Mouse (Mus musculus) monocyte, adult 5-6 weeks (primary cell): ENCODE measurements around the gene Hba-x. TPM values are rescaled to one million over a fixed set of nuclear protein-coding genes. Genes with fewer than 3 reads are reported as not detected.

Experiments
- ATAC-seq: fragments of 153-309, 156-312 bp; replicated peaks from 2 replicates; pipeline ENCODE4 v1.8.0; 2017; ENCODE audit warnings: mild to moderate bottlenecking; ENCODE audit not compliant: low TSS enrichment, insufficient number of reproducible peaks, severe bottlenecking, poor library complexity, low FRiP score
- total RNA-seq: library from RNA; stranded (forward); fragments of 200-1000, 200-491, 200-594 nt; gene quantifications from 3 replicates; pipeline ENCODE4 v1.2.3, GENCODE M21; 2017

Gene Hba-x
- total RNA-seq, 1 experiment from 2014 or later, result not detected

DNA sequence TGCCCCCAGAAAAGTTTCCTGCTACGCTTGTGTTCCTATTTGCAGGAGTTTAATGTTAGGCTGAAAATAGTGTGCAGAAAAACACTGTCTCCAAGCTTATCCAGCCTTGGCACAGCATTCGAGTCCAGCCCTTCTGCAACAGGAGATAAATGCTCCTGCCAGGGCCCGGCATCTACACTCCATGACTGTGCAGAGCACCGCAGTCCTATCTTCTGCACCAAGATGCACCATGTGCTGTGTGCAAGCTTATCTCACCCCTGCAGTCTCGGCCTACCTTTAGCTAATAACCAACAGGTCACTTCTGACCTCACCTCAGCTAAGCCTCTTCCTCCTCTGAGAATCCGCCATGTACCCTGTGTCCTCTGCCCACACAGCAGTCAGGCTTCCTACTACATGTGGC is 30.6 kb upstream of the Hba-x start:
- ATAC-seq, result no peak

DNA sequence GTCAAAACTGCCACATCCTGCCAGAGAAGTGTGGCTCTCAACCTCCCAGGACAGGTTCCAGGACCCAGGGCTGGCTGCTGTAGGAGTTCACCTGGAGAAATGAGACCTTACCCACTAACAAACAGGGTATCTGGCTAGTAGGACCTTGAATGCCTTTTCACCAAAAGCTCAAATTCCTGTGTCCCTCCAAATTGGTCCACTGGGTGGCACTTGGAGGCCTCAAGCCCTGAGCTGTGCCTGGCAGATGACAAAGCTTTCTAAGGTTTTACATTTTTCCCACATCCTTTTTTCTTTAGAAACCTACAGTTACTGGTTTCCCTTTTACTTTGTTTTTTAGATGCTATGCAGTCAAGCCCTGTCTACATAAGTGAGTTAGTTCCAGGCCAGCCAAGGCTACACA is 29.1 kb upstream of the Hba-x start:
- ATAC-seq, result no peak

DNA sequence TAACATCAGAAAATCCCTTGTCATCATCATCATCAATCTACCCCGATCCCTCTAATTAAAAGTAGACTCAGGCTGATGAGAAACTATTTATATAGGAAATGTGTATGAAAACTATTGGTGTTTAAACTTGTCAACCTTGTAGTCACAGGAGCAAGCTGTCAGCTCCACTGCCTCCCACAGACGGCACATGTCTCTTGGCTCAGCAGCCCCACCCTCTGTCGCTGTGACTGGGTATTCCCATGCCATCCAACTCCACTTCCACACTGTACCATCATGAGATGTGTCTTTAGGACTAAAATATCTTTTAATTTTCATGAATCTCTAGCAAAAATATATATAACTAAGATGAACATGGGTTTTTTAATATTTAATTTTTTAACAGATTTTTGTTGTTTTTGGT is 27.9 kb upstream of the Hba-x start:
- no peak for ATAC-seq

DNA sequence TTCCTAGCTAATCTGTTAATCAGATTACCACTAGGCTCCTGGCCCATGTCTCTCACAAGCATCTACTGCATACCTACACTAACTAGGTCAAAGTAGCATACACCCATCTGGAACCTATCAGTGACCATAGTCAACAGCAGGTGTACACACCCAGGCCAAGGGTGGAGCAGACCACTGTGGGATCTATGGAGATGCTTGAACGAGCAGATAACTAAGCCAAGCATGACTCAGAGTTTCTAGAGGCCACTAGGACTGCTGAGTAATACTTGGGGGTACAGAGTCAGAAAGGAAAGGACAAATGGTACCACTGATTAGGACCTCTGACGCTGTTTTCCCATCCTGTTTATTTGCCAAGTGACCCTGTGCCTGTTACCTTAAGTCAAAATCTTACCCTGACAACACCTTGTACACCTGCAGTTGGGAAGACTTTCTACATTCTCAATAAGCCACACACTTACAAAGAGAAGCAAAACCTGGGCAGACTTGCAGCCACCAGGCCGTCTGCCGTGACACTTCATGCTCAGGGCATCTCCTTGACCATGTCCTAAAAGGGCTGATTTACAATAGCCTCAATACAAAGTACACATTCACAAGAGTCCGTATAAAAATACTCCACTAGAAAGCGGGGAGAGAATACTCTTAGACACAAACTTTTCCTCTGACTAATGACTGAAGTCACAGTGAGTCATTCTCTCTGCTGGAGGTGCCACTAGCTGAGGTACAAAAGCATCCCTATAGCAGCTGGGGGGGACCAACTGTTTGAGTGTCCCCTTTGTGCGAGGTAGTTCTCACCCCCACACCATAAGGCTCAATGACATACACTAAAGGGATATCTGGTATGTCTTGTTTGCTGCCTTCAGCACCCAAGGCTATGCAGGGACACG is 25.1 kb upstream of the Hba-x start:
- ATAC-seq, result no peak

DNA sequence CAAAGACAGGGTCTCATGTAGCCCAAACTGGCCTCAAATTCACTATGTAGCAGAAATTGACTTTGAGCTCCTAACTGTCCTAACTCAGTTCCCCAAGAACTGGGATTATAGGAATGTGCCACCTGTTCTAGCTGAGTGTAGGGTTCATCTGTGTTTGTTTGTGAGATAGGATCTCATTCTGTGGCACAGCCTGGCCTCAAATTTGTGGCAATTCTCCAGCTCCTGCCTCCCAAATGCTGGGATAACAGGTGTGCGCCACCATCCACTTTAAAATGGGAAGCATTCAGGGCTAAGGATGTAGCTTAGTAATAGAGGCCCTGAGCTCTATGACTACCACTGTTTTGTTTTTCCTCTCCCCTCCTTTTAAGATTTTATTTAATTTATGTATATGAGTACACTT is 23.1 kb upstream of the Hba-x start:
- no peak for ATAC-seq

DNA sequence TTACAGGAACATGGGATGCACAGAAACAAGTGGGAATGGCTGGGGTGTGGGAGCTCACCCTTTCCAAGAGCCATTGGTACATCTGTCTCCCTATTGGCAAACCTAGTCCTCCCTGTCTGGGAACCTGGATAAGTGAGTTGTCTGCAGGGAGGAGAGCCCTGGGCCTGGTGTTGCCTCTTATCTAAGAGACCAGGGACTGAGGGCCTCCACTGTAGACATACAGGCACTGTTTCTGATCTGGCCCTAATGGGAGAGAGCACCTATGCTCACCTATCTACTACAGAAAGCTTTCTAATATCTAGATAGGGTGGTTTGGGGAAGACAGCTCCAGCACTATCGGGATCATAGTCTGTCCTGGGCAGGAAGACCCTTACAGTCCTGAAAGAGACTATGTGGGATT is 20.1 kb upstream of the Hba-x start:
- ATAC-seq, result no peak

DNA sequence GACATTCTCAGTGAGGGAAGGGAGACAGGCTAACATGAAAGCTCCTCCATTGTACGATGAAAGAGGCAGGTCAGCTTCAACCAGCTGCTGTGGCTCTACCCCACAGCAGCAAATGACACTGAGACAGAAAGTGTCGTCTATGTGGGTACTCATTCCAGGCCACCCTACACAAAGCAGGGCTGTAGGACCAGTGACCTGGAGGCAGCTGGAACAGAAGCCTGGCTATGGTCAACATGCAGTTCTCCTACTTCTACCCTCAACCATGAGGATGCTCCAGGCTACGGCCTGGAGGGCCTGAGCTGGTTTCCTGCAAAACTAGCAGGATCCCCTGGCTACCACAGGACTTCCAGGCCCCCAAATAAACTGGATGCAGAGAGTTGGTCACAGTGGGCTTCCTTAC is 19.6 kb upstream of the Hba-x start:
- no peak for ATAC-seq

DNA sequence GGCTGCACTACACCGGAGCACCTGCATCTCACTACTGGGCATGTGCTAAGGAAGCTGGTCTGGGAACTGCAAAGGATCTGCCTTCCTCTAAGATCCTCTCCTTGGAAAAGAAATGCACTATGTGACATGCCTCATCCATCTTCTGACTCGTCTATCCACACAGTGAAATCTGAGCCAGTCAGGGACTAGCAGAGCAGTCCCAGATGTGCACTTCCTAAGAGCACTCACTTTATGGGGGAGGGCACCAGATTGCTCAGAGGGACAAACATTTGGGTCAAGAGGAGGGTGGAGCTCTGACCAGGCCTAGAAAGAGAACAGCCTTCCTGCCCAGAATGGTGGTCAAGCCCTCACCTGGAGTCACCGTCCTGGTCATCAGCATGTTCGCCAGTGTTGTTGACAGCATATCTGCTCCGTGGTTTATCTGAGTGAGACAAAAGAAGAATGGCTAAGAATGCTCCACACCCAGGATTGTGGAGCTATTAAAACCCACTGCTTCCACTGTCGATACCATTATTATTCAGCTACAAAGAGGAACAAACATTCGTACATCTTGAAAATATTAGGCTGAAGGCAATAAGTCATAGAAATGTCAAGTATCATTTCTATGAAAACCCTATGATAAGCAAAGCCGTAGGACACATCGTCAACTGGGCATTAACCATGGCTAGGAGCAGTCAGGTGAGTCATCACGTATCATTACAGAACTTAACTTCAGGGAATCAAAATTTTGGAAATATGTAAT is 13.4 kb upstream of the Hba-x start:
- ATAC-seq, result no peak

DNA sequence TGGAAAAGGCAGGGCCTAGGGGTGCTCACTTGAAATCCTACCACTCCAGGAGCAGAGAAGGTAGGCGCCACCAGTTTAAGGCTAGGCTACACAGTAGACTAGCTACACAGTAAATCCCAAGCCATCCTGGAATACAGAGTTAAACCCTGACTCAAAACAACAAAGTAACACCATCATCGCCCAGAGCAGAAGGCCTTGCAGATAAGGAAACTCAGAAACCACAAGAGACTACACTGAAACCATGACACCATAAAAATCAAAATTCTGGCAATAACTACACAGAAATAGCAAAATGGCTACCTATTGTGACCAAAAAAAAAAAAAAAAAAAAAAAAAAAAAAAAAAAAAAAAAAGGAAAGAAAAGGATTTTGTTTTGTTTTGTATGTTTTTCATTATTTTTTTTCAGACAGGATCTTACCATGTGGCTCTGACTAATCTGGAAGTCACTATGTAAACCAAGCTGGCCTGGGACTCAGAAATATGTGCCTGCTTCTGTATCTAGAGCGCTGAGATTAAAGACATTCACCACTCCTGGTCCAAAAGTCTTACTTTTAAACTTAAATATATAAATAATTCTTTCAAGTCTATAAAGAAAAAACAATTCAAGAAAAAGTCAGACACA is 11.0 kb upstream of the Hba-x start:
- ATAC-seq, result no peak

DNA sequence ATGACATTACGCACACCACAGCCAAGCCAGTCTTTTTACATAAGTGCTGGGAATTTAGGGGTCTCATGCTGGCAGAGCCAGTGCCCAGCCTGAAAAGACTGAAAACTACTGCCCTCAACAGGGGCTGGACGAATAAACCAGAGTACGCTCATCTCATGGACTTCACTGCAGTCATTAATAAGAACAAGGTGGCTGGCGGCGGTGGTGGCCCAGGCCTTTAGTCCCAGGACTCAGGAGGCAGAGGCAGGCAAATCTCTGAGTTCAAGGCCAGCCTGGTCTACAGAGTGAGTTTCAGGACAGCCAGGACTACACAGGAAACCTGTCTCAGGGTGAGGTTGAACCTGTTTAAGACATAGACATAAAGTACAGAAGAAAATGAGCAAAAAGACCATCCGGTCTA is 10.0 kb upstream of the Hba-x start:
- no peak for ATAC-seq

DNA sequence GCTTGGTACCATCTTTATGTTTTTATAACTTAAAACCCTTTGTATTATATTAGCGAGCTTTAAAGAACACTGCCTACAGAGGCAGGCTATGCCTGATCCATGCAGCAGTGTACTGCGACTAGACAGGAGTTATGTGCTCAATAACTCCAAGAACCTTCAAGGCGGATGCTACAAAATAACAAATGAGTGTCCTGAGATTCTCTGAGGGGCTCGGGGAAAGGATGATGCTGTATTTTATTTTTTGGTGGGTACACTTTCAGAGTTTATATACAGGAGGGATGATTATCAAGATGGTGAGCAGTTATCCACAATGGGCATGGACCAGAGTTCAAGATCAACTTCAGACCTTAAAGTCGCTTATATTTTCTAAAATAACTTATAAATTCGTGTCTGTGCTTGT is 9.4 kb upstream of the Hba-x start:
- no peak for ATAC-seq

DNA sequence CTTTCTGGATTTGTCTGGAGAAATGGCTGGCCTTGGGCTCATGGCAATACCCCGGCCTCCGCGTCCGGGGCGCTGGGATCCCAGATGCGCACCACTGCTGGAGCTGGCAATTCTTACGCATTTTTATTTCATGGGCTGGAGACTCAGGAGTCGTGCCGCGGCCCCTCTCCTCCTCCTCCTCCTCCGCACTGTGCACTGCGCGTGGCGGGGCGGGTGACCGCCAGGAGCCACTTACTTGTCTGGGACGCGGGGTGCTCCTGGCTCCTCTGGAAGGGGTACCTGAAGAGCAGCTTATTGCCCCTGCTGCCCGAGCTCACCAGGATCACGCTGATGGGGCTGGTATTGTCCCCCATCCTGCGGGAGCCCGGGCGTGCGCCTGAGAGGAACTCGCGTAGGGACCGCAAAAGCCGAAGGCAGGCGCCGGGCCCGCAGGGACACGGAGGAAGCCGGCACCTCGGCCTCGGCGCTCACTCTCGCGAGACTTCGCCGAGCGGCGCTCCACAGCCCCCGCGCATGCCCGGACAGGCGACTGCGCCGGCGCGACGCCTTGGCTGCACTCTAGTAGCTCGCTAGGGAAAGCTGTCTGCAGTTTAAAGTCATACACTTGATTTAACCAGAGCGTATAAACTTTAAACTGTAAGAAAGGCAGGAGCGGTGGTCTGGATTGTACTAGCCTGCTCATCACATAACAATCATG is 8.9 kb upstream of the Hba-x start, which contains the start of gene Nprl3:
Gene Nprl3, minus strand, starts transcription at position 520 of the 697 bp plus-strand sequence.
- peak; percentile 73 for ATAC-seq

DNA sequence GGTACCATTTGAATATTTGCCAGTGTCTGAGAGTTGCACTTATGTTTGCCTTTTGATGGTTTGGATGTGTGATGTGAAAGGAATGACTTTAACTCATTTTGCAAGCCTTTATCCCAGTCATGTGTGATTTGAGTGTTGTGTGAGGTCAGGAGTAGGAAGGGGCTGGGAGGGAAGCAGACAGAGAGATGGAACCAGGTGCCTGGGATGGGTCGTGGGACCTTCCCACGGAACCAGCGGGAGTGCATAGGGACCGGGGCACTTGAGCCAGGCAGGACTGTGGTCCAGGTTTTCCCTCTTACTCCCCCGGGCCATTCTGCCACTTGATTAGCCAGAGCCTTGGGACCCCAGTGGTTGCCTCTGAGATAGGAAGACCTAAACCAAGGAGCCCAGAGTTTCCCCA is 8.2 kb upstream of the Hba-x start:
- no peak for ATAC-seq

DNA sequence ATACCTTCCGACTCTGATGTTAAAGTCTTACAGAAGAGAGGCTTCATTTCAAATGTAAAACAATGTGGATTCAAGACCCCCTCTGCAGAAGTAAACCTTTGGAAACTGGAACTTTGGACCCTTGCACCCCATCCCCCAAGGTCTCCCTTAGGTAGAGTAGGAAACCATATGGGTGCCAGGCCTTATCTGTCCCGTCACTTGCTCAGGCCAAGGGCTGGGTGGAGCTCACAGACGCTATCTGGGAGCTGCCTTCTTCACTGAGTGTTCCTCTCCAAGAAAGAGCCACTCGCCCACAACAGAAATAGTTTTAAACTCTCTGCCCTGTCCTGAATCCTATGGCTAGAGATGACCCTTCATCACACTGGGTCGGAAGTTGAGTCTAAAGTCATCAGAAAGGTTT is 7.2 kb upstream of the Hba-x start:
- no peak for ATAC-seq

DNA sequence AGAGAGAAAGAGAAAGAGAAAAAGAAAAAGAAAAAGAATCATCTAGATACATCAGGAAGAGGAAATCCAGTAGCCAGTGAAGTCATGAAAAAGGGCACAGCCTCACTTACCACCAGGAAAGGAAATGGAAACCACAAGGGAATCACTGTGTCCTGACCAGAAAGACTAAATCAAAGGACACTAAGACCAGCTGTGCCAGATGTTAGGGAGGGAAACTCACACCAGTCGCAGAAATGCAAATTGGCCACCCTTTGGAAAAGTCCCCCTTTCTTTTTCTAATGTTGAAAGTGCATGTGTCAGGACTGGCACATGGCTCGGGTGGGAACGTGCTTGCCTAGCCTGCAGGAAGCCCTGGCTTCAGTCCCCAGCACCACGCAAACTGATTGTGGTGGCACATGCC is 5.0 kb upstream of the Hba-x start:
- ATAC-seq, result no peak

DNA sequence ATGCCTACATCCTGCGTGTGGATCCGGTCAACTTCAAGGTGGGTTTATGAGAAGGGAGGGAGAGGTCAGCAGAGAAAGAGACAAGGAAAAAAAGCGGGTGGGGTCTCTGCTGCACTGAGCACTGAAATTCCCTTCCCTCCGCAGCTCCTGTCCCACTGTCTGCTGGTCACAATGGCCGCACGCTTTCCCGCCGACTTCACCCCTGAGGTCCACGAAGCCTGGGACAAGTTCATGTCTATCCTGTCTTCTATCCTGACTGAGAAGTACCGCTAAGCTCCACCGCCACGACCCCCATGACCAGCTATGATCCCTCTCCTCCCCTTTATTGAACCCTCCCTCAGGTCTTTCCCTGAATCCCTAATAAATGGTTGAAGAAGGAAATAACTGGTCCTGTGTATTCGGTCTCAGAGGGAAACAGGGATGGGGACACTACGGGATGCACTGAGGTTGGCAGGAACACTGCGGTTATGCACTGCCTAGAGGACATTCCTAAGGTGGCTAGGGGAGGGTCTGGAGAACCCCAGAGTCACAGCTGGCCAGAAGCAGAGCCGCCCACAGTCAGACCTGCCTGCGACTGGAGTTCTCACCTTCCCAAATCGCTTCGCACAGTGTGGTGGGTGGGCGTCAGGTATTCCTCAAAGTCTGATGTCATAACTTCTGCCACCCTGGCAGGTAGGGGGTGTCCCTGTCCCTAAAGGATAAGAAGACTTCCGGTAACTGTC is 1.7 kb downstream of the Hba-x start:
- ATAC-seq, result no peak

DNA sequence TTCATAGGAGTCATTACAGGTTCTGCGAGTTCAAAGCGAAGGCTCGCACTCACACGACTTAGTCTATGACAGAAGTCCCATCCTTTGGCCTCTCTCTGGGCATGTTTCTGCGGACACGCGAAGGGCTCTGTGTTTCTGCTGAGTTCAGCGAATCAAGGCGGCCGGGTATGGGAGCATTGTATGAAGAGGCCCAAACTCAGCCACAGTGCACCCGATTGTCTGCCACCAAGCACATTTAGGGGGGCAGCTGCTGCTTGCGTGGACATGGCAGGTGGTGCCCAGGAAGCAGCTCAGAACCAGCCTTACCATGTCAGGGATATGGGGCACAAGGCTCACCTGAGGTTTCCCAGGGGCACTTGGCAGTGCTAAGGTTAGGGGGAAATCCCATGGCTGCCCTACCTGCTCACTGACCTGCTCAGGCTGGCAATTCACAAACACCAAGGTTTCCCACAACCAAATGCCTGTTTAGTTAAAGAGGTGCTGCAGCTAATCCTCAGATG is 2.3 kb downstream of the Hba-x start:
- ATAC-seq, result no peak

DNA sequence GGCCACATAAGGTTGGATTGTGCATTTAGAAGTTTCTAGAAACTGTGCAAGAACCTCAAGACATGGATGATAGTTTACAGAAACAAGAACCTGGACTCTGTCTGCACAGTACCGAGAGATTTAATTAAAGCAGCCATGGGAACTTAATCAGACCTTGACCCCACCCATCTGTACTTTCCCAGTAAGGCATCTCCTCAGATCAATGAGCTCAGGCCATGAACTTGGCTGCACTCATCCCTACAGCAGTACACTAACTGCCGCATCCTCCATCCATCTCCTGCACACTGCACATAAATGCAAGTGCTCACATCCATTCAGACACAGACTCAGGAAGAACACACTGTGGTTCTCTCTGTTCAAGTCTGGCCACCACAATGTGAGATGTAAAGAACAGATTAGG is 4.4 kb downstream of the Hba-x start:
- ATAC-seq, result no peak
